Mouse (Mus musculus): ENCODE measurements around the gene Eml1.

GRCm38 (mm10) chr12:108554120-108554841 lies 183.5 kb downstream of the Eml1 start, which contains the start of gene Evl:
- TF ChIP-seq CTCF (IDR thresholded peaks at IDR 0.05; ENCODE audit: low read depth, low read length) = no peak
- TF ChIP-seq POLR2A (IDR thresholded peaks at IDR 0.05; ENCODE audit: insufficient read depth, low read length) = no peak
- TF ChIP-seq EP300 (IDR thresholded peaks at IDR 0.05; ENCODE audit: insufficient read depth, low read depth, low read length) = no peak

All from ES-Bruce4 (cell line).